Mouse (Mus musculus): ENCODE data around the gene Rab37. TPM values are rescaled to one million over a fixed set of nuclear protein-coding genes. Genes with fewer than 3 reads are reported as not detected.

Rab37 gene
- polyA plus RNA-seq, 1 experiment, result 0.07 TPM

DNA sequence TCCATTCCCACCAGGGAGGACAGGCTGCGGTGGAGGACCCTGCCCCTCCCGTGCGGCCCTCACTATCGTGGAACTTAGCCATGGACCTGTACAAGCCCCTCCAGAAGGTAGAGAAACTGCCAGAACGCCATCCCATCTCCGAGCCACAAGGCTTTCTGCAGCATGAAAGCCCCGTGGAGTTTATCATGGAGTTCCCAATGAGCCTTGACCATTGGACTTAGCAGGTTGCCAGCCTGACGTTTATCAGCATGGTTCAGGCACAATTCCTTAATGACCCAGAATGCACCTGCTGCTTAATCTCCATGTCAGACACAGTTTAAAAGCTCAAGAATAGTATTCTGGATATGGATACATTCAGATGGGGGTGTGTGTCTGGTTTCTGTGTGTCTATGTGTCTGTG, 6.2 kb upstream of the Rab37 start:
- H3K27me3 ChIP-seq (ENCODE audit: control insufficient read depth, insufficient read depth, insufficient read length), result peaks cover 7% of the 10 kb centered on the region
- H3ac ChIP-seq (ENCODE audit: control insufficient read depth, insufficient read length, low read depth), result no peak overlapping the region
- H3K36me3 ChIP-seq (ENCODE audit: control insufficient read depth, insufficient read depth), result no peaks in the 10 kb centered on the region
- no peaks in the 10 kb centered on the region for H3K79me3 ChIP-seq (ENCODE audit: low read depth)
- no peaks in the 10 kb centered on the region for H3K79me2 ChIP-seq (ENCODE audit: control insufficient read depth, insufficient read depth)
- TF ChIP-seq MAX (IDR thresholded peaks at IDR 0.05) (no peak), CEBPB (IDR thresholded peaks at IDR 0.05; ENCODE audit: low read depth) (no peak), USF1 (IDR thresholded peaks at IDR 0.05; ENCODE audit: low read depth) (no peak), CTCF (IDR thresholded peaks at IDR 0.05; ENCODE audit: control insufficient read depth, insufficient read depth, insufficient read length) (no peak), FOSL1 (IDR thresholded peaks at IDR 0.05; ENCODE audit: insufficient read depth, low read length, poor library complexity, severe bottlenecking) (no peak), MYOG (IDR thresholded peaks at IDR 0.05; ENCODE audit: control insufficient read depth, extremely low read depth, insufficient read length) (no peak), MYOD1 (IDR thresholded peaks at IDR 0.05; ENCODE audit: control insufficient read depth, insufficient read length, low read depth) (no peak)
- no peak overlapping the region for H3K4me3 ChIP-seq (ENCODE audit: insufficient read depth, poor library complexity, severe bottlenecking)

- TF ChIP-seq MYOD1 (IDR thresholded peaks at IDR 0.05; ENCODE audit: control insufficient read depth, insufficient read length, low read depth) (no peak), CEBPB (IDR thresholded peaks at IDR 0.05; ENCODE audit: low read depth) (no peak), FOSL1 (IDR thresholded peaks at IDR 0.05; ENCODE audit: insufficient read depth, low read length, poor library complexity, severe bottlenecking) (no peak), CTCF (IDR thresholded peaks at IDR 0.05; ENCODE audit: control insufficient read depth, insufficient read depth, insufficient read length) (no peak), MAX (IDR thresholded peaks at IDR 0.05) (no peak)
- Histone ChIP-seq H3K36me3 (ENCODE audit: control insufficient read depth, insufficient read depth) (no peaks in the 10 kb centered on the region), H3ac (ENCODE audit: control insufficient read depth, insufficient read length, low read depth) (no peak overlapping the region), H3K79me2 (ENCODE audit: control insufficient read depth, insufficient read depth) (no peaks in the 10 kb centered on the region), H3K4me3 (ENCODE audit: insufficient read depth, poor library complexity, severe bottlenecking) (no peak overlapping the region), H3K79me3 (ENCODE audit: low read depth) (no peaks in the 10 kb centered on the region), H3K27me3 (ENCODE audit: control insufficient read depth, insufficient read depth, insufficient read length) (peaks cover 15% of the 10 kb centered on the region)
These were observed 5.0 kb upstream of the Rab37 start for GRCm38 (mm10) chr11:115086213-115086612.

- no peak for TF ChIP-seq FOSL1 (IDR thresholded peaks at IDR 0.05; ENCODE audit: insufficient read depth, low read length, poor library complexity, severe bottlenecking)
- TF ChIP-seq MAX (IDR thresholded peaks at IDR 0.05), result no peak
- TF ChIP-seq MYOG (IDR thresholded peaks at IDR 0.05; ENCODE audit: control insufficient read depth, extremely low read depth, insufficient read length), result no peak
- no peak for TF ChIP-seq MYOD1 (IDR thresholded peaks at IDR 0.05; ENCODE audit: control insufficient read depth, insufficient read length, low read depth)
- TF ChIP-seq USF1 (IDR thresholded peaks at IDR 0.05; ENCODE audit: low read depth), result no peak
- no peak for TF ChIP-seq CEBPB (IDR thresholded peaks at IDR 0.05; ENCODE audit: low read depth)
- no peak for TF ChIP-seq CTCF (IDR thresholded peaks at IDR 0.05; ENCODE audit: control insufficient read depth, insufficient read depth, insufficient read length)
These were observed 1.4 kb upstream of the Rab37 start for GRCm38 (mm10) chr11:115089853-115090252.

GRCm38 (mm10) chr11:115092140-115092539, 909 bp downstream of the Rab37 start:
- Histone ChIP-seq H3ac (ENCODE audit: control insufficient read depth, insufficient read length, low read depth) (no peak overlapping the region), H3K27me3 (ENCODE audit: control insufficient read depth, insufficient read depth, insufficient read length) (peaks cover 22% of the 10 kb centered on the region), H3K36me3 (ENCODE audit: control insufficient read depth, insufficient read depth) (no peaks in the 10 kb centered on the region), H3K4me3 (ENCODE audit: insufficient read depth, poor library complexity, severe bottlenecking) (no peak overlapping the region), H3K79me3 (ENCODE audit: low read depth) (no peaks in the 10 kb centered on the region), H3K79me2 (ENCODE audit: control insufficient read depth, insufficient read depth) (no peaks in the 10 kb centered on the region)
- TF ChIP-seq CEBPB (IDR thresholded peaks at IDR 0.05; ENCODE audit: low read depth), result no peak

More at GRCm38 (mm10) chr11:115089853-115090252, 1.4 kb upstream of the Rab37 start:
- H3K4me3 ChIP-seq (ENCODE audit: insufficient read depth, poor library complexity, severe bottlenecking), result no peak overlapping the region
- no peaks in the 10 kb centered on the region for H3K79me2 ChIP-seq (ENCODE audit: control insufficient read depth, insufficient read depth)
- H3ac ChIP-seq (ENCODE audit: control insufficient read depth, insufficient read length, low read depth), result no peak overlapping the region
- H3K36me3 ChIP-seq (ENCODE audit: control insufficient read depth, insufficient read depth), result no peaks in the 10 kb centered on the region
- peaks cover 22% of the 10 kb centered on the region for H3K27me3 ChIP-seq (ENCODE audit: control insufficient read depth, insufficient read depth, insufficient read length)
- no peaks in the 10 kb centered on the region for H3K79me3 ChIP-seq (ENCODE audit: low read depth)

DNA sequence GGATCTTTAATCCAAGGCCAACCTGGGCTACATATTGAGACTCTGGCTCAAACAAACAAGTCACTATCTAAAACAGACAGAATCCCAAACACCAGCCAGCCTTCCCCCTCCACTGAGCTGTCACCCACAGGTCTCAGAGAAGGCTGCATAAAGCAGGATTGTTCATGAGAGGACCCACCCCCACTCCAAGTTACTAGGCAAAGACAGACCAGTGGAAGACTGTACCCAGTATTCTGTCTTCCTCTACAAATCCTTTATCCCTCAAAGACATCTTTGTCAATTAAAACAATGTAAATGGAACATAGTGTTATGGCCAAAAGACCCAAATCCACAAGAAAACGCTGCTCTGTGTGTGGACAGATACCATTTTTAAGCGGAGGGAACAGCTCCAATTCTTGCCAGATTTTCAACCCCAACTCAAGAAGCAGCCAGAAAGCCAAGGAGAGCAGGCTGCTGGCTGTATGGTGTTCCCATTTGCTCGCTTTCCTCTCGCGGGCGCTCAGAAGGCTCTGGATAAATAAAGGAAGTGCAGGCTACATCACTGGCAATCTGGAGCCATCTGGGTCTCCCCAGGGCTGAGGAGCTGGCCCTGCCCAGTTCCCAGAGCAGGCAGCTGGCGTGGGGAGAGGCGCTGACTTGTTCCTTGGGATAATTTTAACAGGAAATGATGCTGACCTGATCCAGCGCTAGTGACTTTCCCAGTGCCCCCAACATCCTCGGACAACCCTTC, 7.1 kb downstream of the Rab37 start:
- Histone ChIP-seq H3ac (ENCODE audit: control insufficient read depth, insufficient read length, low read depth) (no peak overlapping the region), H3K79me3 (ENCODE audit: low read depth) (no peaks in the 10 kb centered on the region), H3K79me2 (ENCODE audit: control insufficient read depth, insufficient read depth) (no peaks in the 10 kb centered on the region), H3K27me3 (ENCODE audit: control insufficient read depth, insufficient read depth, insufficient read length) (no peaks in the 10 kb centered on the region), H3K4me3 (ENCODE audit: insufficient read depth, poor library complexity, severe bottlenecking) (no peak overlapping the region), H3K36me3 (ENCODE audit: control insufficient read depth, insufficient read depth) (no peaks in the 10 kb centered on the region)
- no peak for TF ChIP-seq CEBPB (IDR thresholded peaks at IDR 0.05; ENCODE audit: low read depth)
- no peak for TF ChIP-seq USF1 (IDR thresholded peaks at IDR 0.05; ENCODE audit: low read depth)
- TF ChIP-seq MAX (IDR thresholded peaks at IDR 0.05), result no peak
- TF ChIP-seq CTCF (IDR thresholded peaks at IDR 0.05; ENCODE audit: control insufficient read depth, insufficient read depth, insufficient read length), result no peak
- TF ChIP-seq FOSL1 (IDR thresholded peaks at IDR 0.05; ENCODE audit: insufficient read depth, low read length, poor library complexity, severe bottlenecking), result no peak
- no peak for TF ChIP-seq MYOD1 (IDR thresholded peaks at IDR 0.05; ENCODE audit: control insufficient read depth, insufficient read length, low read depth)

- no peaks in the 10 kb centered on the region for H3K36me3 ChIP-seq (ENCODE audit: control insufficient read depth, insufficient read depth)
- H3ac ChIP-seq (ENCODE audit: control insufficient read depth, insufficient read length, low read depth), result no peak overlapping the region
- no peaks in the 10 kb centered on the region for H3K79me2 ChIP-seq (ENCODE audit: control insufficient read depth, insufficient read depth)
- H3K4me3 ChIP-seq (ENCODE audit: insufficient read depth, poor library complexity, severe bottlenecking), result no peak overlapping the region
- no peaks in the 10 kb centered on the region for H3K27me3 ChIP-seq (ENCODE audit: control insufficient read depth, insufficient read depth, insufficient read length)
- H3K79me3 ChIP-seq (ENCODE audit: low read depth), result no peaks in the 10 kb centered on the region
- no peak for TF ChIP-seq CTCF (IDR thresholded peaks at IDR 0.05; ENCODE audit: control insufficient read depth, insufficient read depth, insufficient read length)
- TF ChIP-seq MYOD1 (IDR thresholded peaks at IDR 0.05; ENCODE audit: control insufficient read depth, insufficient read length, low read depth), result no peak
- TF ChIP-seq USF1 (IDR thresholded peaks at IDR 0.05; ENCODE audit: low read depth), result no peak
- no peak for TF ChIP-seq MYOG (IDR thresholded peaks at IDR 0.05; ENCODE audit: control insufficient read depth, extremely low read depth, insufficient read length)
- no peak for TF ChIP-seq FOSL1 (IDR thresholded peaks at IDR 0.05; ENCODE audit: insufficient read depth, low read length, poor library complexity, severe bottlenecking)
- TF ChIP-seq CEBPB (IDR thresholded peaks at IDR 0.05; ENCODE audit: low read depth), result no peak
- no peak for TF ChIP-seq MAX (IDR thresholded peaks at IDR 0.05)
These were observed 8.1 kb downstream of the Rab37 start for GRCm38 (mm10) chr11:115099241-115099840.
